Mouse (Mus musculus) adipocyte (in vitro differentiated cells): ENCODE data around the gene Tex44.
A peak's percentile ranks its signal among the peaks of the same experiment; 100 is the strongest.

ENCODE experiments used
- DNase-seq: peaks from one replicate; pipeline ENCODE4 v3.0.0-alpha.2; 2016; ENCODE audit warnings: low spot score

Gene Tex44

GRCm38 (mm10) chr1:86447596-86448171 is 21.6 kb downstream of the Tex44 start:
- peak; percentile 99 for DNase-seq

- peak; percentile 93 for DNase-seq
Observed at GRCm38 (mm10) chr1:86448272-86448671, 22.1 kb downstream of the Tex44 start.

DNA sequence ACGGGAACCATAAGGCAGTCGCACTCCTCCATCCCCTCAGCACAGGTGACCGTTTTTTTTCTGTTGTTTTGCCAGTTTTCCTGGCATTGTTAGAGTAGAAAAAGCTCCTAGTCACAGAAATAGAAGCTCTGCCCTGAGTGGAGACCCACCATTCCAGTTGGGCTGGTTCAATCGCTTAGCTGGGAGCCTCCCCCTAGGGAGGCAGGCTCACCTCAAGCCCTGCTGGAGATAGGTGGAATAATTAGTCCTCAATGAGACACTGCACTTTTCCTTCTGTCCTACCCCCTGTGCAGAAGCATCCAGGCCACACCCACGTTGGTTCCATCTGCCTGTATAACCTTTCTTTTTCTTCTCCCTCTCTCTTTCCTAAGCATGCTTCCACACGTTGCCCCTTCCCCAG is 23.8 kb downstream of the Tex44 start:
- DNase-seq, result no peak

DNA sequence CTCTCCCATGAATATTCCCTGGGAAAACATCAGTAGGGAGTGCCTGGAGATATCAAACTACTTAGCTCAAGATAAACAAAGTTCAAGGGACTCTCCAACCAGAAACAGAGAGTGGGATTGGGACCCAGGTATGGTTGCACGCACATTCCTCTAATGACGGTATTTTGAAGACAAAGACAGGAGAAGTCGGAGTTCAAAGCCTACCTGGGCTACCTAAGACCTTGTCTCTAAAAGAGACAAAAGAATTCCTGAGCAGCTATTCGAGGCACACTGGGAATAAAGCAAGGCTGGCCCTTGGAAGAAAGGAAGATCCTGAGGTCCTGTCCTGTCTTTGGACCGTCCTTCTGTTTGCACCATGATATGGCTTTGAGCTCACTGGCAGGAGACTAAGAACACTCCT is 26.6 kb downstream of the Tex44 start:
- DNase-seq, result no peak

- no peak for DNase-seq
Observed at GRCm38 (mm10) chr1:86456892-86457581, 30.9 kb downstream of the Tex44 start.

DNA sequence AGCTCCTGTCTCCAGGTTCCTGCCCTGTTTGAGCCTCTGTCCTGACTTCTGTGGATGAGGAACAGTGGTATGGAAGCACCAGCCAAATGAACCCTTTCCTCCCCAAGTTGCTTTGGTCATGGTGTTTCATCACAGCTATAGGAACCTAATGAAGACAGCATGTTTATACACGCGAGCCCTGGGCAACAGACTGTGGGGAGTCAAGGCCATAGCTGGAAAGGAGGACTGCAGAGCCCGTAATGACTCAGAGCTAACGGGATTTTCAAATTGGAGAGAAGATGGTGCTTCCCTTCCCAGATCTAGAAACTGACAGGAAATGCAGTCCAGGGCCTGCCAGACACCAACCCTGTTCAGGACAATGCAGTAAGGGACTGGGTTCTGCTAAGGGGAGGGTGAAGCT is 33.2 kb downstream of the Tex44 start:
- no peak for DNase-seq

DNA sequence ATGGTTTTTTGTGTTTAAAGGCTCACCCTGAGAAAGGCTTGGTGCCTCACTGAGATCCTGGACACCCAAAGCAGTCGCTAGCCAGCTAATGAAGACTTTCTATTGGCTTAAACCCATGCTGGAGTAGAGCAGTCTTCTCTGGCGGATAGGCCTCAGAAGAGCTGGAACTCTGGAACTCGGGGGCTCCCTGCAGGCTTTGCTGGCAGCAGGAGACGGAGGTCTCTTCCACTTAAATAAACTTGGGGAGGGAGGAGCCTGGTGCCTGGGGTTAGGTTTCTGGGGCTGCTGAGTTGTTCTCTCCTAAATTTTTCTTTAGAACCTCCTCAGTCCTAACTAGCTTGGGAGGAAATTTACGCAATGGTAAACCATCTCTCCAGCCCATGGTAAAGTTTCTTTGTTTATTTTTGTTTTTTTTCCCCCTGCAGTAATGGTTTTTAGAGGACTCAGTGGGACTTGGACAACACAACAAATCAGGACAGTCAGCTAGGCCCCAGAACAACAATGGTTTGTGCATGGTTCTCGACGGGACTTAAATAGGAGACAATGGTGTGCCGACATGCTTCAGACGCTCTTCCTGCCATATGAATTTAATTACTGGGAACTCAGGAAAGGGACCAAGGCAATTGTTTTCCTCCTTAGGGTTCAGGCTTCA is 38.2 kb downstream of the Tex44 start:
- DNase-seq, result no peak

DNA sequence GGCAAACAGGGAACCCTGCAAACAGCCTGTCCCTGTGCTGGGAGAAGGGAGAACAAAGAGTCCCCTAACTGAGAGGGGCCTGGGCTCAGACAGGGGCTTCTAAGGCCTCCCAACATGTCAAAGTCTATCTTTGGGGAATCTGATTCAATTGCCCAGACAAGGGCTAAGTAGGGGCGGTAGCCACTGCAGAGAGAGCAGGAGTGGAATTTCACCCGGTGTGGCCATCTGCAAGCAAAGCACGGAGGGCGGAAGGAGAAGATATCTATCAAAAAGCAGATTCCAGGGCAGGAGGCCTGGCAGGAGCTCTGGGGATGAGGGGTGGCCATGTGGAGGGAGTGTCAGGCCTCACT is 38.7 kb downstream of the Tex44 start:
- no peak for DNase-seq

GRCm38 (mm10) chr1:86467416-86467815 is 41.3 kb downstream of the Tex44 start:
- DNase-seq, result no peak

DNA sequence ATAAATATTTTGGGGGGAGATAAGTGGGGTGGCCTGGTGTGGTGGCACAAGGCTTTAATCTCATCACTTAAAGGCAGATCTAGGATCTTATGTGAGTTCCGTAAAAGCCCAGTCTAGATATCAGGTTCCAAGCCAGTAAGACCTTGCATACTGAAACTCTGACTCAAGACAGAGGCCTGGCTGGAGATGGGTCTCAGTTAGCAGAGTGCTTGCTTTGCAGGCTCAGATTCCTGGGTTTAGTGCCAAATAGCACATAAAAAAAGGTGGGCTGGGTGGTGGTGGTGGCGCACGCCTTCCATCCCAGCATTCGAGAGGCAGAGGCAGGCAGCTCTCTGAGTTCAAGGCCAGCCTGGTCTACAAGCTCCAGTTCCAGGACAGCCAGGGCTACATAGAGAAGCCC is 43.7 kb downstream of the Tex44 start:
- DNase-seq, result no peak

GRCm38 (mm10) chr1:86470519-86471181 is 44.5 kb downstream of the Tex44 start:
- DNase-seq, result peak; percentile 95

DNA sequence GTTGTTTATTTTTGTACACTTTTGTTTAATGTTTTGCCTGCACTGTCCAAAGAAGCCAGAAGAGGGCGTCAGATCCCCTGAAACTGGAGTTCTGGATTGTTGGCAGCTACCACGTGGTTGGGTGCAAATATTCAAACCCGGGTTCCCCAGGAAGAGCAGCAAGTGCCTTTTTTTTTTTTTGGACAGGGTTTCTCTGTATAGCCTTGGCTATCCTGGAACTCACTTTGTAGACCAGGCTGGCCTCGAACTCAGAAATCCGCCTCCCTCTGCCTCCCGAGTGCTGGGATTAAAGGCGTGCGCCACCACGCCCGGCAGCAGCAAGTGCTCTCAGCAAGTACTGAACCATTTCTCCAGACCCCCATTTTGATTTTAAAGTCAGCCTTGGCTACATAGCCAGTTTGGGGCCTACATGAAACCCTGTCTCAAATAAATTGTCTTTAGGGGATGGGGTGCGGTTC is 45.4 kb downstream of the Tex44 start:
- peak; percentile 77 for DNase-seq

GRCm38 (mm10) chr1:86472197-86472952 is 46.2 kb downstream of the Tex44 start:
- peak; percentile 79 for DNase-seq

DNA sequence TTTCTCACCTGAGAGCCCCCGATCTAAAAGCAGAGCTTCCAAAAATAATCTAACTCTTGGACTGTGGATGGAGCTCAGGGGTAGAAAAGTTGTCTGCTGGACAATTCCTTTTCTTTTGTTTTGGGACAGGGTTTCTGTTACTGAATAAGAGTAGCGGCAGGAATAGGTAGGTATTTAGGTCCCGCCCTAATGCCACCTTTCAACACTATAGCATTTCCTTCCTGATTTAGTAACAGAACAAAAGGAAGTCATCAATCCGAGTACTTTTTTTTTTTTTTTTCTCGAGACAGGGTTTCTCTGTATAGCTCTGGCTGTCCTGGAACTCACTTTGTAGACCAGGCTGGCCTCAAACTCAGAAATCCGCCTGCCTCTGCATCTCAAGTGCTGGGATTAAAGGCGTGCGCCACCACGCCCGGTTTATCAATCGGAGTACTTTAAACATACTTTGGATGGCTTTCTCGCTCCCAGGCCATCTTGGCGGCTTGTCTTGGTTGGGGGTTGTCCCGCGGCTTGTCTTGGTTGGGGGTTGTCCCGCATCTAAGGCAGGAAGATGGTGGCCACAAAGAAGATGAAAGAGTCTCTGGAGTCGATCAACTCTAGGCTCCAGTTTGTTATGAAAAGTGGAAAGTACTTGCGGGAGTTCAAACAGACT is 47.1 kb downstream of the Tex44 start:
- no peak for DNase-seq
